Mouse (Mus musculus): ENCODE measurements around the gene Nbeal2.

GRCm38 (mm10) chr9:110631191-110631590 lies 22.8 kb downstream of the Nbeal2 start:
- TF ChIP-seq POLR2A (IDR thresholded peaks at IDR 0.05; ENCODE audit: extremely low read depth, insufficient read depth, low read length) (no peak), CTCF (IDR thresholded peaks at IDR 0.05; ENCODE audit: low read depth, low read length) (peak; percentile 71)
